Mouse (Mus musculus) liver, embryonic 14.5 days (tissue): ENCODE measurements around the gene Trim10.

Source experiments
- CTCF ChIP-seq: IDR thresholded peaks from 2 replicates; pipeline ENCODE4 v1.5.1; 2016; ENCODE audit warnings: antibody characterized with exemption, low read depth, control low read depth
- EP300 ChIP-seq: IDR thresholded peaks from 2 replicates; pipeline ENCODE4 v1.6.1; 2016; ENCODE audit warnings: antibody characterized with exemption, low read depth

- TF ChIP-seq CTCF (no peak), EP300 (no peak)
These were observed 19.4 kb upstream of the Trim10 start for GRCm38 (mm10) chr17:36849992-36850391.
